Mouse (Mus musculus): ENCODE measurements around the gene Olfml2b. TPM values are rescaled to one million over a fixed set of nuclear protein-coding genes. Genes with fewer than 3 reads are reported as not detected.

Gene Olfml2b
- polyA plus RNA-seq, 1 experiment from 2014 or later: 5.9 TPM

GRCm38 (mm10) chr1:170683863-170684262 is 39.5 kb downstream of the Olfml2b start:
- Histone ChIP-seq H3K27ac (no peak overlapping the region), H3K36me3 (peaks cover 7% of the 10 kb centered on the region; the same call in 1 of the 2 replicates), H3K27me3 (ENCODE audit: insufficient read depth, poor library complexity, severe bottlenecking) (no peaks in the 10 kb centered on the region), H3K4me3 (no peak overlapping the region), H3K4me1 (replicated peaks) (no peaks in the 10 kb centered on the region), H3K9me3 (no peaks in the 10 kb centered on the region)
- no peak for DNase-seq (ENCODE audit: low spot score)
- WGBS: 87% methylated on average over 6 of the region's 6 CpGs

- H3K27me3 ChIP-seq (ENCODE audit: insufficient read depth, poor library complexity, severe bottlenecking): no peaks in the 10 kb centered on the region
- H3K4me1 ChIP-seq (replicated peaks): peaks cover 2% of the 10 kb centered on the region; the same call in 1 of the 2 replicates
- no peak overlapping the region for H3K27ac ChIP-seq
- H3K4me3 ChIP-seq: no peak overlapping the region
- WGBS: 94% methylated on average over 8 of the region's 8 CpGs
- no peak for DNase-seq (ENCODE audit: low spot score)
- no peaks in the 10 kb centered on the region for H3K9me3 ChIP-seq
- H3K36me3 ChIP-seq: no peaks in the 10 kb centered on the region
Observed at GRCm38 (mm10) chr1:170689773-170690172, 45.4 kb downstream of the Olfml2b start.

GRCm38 (mm10) chr1:170691301-170691700 is 47.0 kb downstream of the Olfml2b start:
- Histone ChIP-seq H3K4me1 (replicated peaks) (peaks cover 8% of the 10 kb centered on the region), H3K4me3 (no peak overlapping the region), H3K36me3 (no peaks in the 10 kb centered on the region), H3K27ac (no peak overlapping the region), H3K27me3 (ENCODE audit: insufficient read depth, poor library complexity, severe bottlenecking) (no peaks in the 10 kb centered on the region), H3K9me3 (no peaks in the 10 kb centered on the region)
- no peak for DNase-seq (ENCODE audit: low spot score)
- WGBS: 93% methylated on average over 5 of the region's 5 CpGs

GRCm38 (mm10) chr1:170694821-170695291 is 50.5 kb downstream of the Olfml2b start:
- Histone ChIP-seq H3K36me3 (no peaks in the 10 kb centered on the region), H3K9me3 (no peaks in the 10 kb centered on the region), H3K27ac (peak overlapping the region; percentile 53; the same call in 1 of the 2 replicates), H3K4me1 (replicated peaks) (peaks cover 17% of the 10 kb centered on the region), H3K4me3 (no peak overlapping the region), H3K27me3 (ENCODE audit: insufficient read depth, poor library complexity, severe bottlenecking) (no peaks in the 10 kb centered on the region)
- no peak for DNase-seq (ENCODE audit: low spot score)
- 57% methylated on average over 5 of the region's 5 CpGs for whole genome bisulfite sequencing

- Histone ChIP-seq H3K27ac (peak overlapping the region; percentile 53; the same call in 1 of the 2 replicates), H3K4me1 (replicated peaks) (peaks cover 17% of the 10 kb centered on the region), H3K27me3 (ENCODE audit: insufficient read depth, poor library complexity, severe bottlenecking) (no peaks in the 10 kb centered on the region), H3K36me3 (no peaks in the 10 kb centered on the region), H3K4me3 (no peak overlapping the region), H3K9me3 (no peaks in the 10 kb centered on the region)
- 51% methylated on average over 6 of the region's 6 CpGs for WGBS
- DNase-seq (ENCODE audit: low spot score): no peak
Observed at GRCm38 (mm10) chr1:170695326-170695725, 51.0 kb downstream of the Olfml2b start.

GRCm38 (mm10) chr1:170696996-170697395 is 52.7 kb downstream of the Olfml2b start:
- Histone ChIP-seq H3K27ac (no peak overlapping the region), H3K27me3 (ENCODE audit: insufficient read depth, poor library complexity, severe bottlenecking) (no peaks in the 10 kb centered on the region), H3K9me3 (no peaks in the 10 kb centered on the region), H3K36me3 (no peaks in the 10 kb centered on the region), H3K4me3 (no peak overlapping the region), H3K4me1 (replicated peaks) (peaks cover 30% of the 10 kb centered on the region)
- no peak for DNase-seq (ENCODE audit: low spot score)
- 94% methylated on average over 8 of the region's 8 CpGs for WGBS

GRCm38 (mm10) chr1:170697771-170698356 is 53.5 kb downstream of the Olfml2b start:
- Histone ChIP-seq H3K36me3 (no peaks in the 10 kb centered on the region), H3K4me1 (replicated peaks) (peaks cover 30% of the 10 kb centered on the region), H3K9me3 (no peaks in the 10 kb centered on the region), H3K27ac (no peak overlapping the region), H3K27me3 (ENCODE audit: insufficient read depth, poor library complexity, severe bottlenecking) (no peaks in the 10 kb centered on the region), H3K4me3 (no peak overlapping the region)
- no peak for DNase-seq (ENCODE audit: low spot score)
- 73% methylated on average over 7 of the region's 7 CpGs for WGBS

GRCm38 (mm10) chr1:170698771-170699170 is 54.4 kb downstream of the Olfml2b start:
- Histone ChIP-seq H3K4me1 (replicated peaks) (peaks cover 30% of the 10 kb centered on the region), H3K4me3 (no peak overlapping the region), H3K27me3 (ENCODE audit: insufficient read depth, poor library complexity, severe bottlenecking) (no peaks in the 10 kb centered on the region), H3K36me3 (no peaks in the 10 kb centered on the region), H3K9me3 (no peaks in the 10 kb centered on the region), H3K27ac (no peak overlapping the region)
- 81% methylated on average over 3 of the region's 3 CpGs for WGBS
- no peak for DNase-seq (ENCODE audit: low spot score)

- Histone ChIP-seq H3K4me1 (replicated peaks) (peaks cover 30% of the 10 kb centered on the region), H3K27me3 (ENCODE audit: insufficient read depth, poor library complexity, severe bottlenecking) (no peaks in the 10 kb centered on the region), H3K4me3 (no peak overlapping the region), H3K36me3 (no peaks in the 10 kb centered on the region), H3K27ac (no peak overlapping the region), H3K9me3 (no peaks in the 10 kb centered on the region)
- no peak for DNase-seq (ENCODE audit: low spot score)
- 86% methylated on average over 9 of the region's 9 CpGs for WGBS
Observed at GRCm38 (mm10) chr1:170699553-170699952, 55.2 kb downstream of the Olfml2b start.

- Histone ChIP-seq H3K36me3 (no peaks in the 10 kb centered on the region), H3K4me1 (replicated peaks) (peaks cover 22% of the 10 kb centered on the region), H3K9me3 (no peaks in the 10 kb centered on the region), H3K4me3 (no peak overlapping the region), H3K27ac (no peak overlapping the region), H3K27me3 (ENCODE audit: insufficient read depth, poor library complexity, severe bottlenecking) (no peaks in the 10 kb centered on the region)
- WGBS: 78% methylated on average over 3 of the region's 3 CpGs
- no peak for DNase-seq (ENCODE audit: low spot score)
Observed at GRCm38 (mm10) chr1:170700496-170701027, 56.2 kb downstream of the Olfml2b start.

- no peak overlapping the region for H3K4me3 ChIP-seq
- no peaks in the 10 kb centered on the region for H3K36me3 ChIP-seq
- WGBS: 60% methylated on average over 3 of the region's 3 CpGs
- H3K27ac ChIP-seq: peak overlapping the region; percentile 40; the same call in 1 of the 2 replicates
- H3K27me3 ChIP-seq (ENCODE audit: insufficient read depth, poor library complexity, severe bottlenecking): no peaks in the 10 kb centered on the region
- peaks cover 22% of the 10 kb centered on the region for H3K4me1 ChIP-seq (replicated peaks)
- peak; percentile 26 for DNase-seq (ENCODE audit: low spot score)
- H3K9me3 ChIP-seq: no peaks in the 10 kb centered on the region
Observed at GRCm38 (mm10) chr1:170701178-170701577, 56.8 kb downstream of the Olfml2b start.

GRCm38 (mm10) chr1:170701582-170701981 is 57.2 kb downstream of the Olfml2b start:
- H3K4me1 ChIP-seq (replicated peaks): peaks cover 22% of the 10 kb centered on the region
- 82% methylated on average over 8 of the region's 8 CpGs for WGBS
- H3K27ac ChIP-seq: 0 out of 2 replicates have a peak overlapping the region, but pooled peaks have one; percentile 40
- H3K36me3 ChIP-seq: no peaks in the 10 kb centered on the region
- H3K27me3 ChIP-seq (ENCODE audit: insufficient read depth, poor library complexity, severe bottlenecking): no peaks in the 10 kb centered on the region
- no peaks in the 10 kb centered on the region for H3K9me3 ChIP-seq
- no peak for DNase-seq (ENCODE audit: low spot score)
- H3K4me3 ChIP-seq: no peak overlapping the region

GRCm38 (mm10) chr1:170702263-170702662 is 57.9 kb downstream of the Olfml2b start:
- Histone ChIP-seq H3K27me3 (ENCODE audit: insufficient read depth, poor library complexity, severe bottlenecking) (no peaks in the 10 kb centered on the region), H3K4me1 (replicated peaks) (peaks cover 22% of the 10 kb centered on the region), H3K9me3 (no peaks in the 10 kb centered on the region), H3K36me3 (no peaks in the 10 kb centered on the region), H3K27ac (no peak overlapping the region), H3K4me3 (no peak overlapping the region)
- DNase-seq (ENCODE audit: low spot score): no peak
- WGBS: 79% methylated on average over 2 of the region's 2 CpGs
